Mouse (Mus musculus) lung, embryonic 16.5 days (tissue): ENCODE measurements around the gene Ptcra. TPM values are rescaled to one million over a fixed set of nuclear protein-coding genes. Genes with fewer than 3 reads are reported as not detected.
A peak's percentile ranks its signal among the peaks of the same experiment; 100 is the strongest.
"Not testable (repeated sequence)": the region's sequence is repeated elsewhere in the genome, so short reads cannot be mapped to it uniquely, and the experiment has no call there.

Experiments
- ATAC-seq: fragments of 200-750 bp; cut with Nextera tagmentation; 2 replicates; pipeline ENCODE4 v1.8.0; 2017; ENCODE audit warnings: low read depth, mild to moderate bottlenecking, moderate library complexity
- H3K27ac ChIP-seq: fragments of 300-500 bp; sonication (generic); 2 replicates; pipeline ENCODE4 v1.5.1; 2014; ENCODE audit warnings: mild to moderate bottlenecking, control low read depth, low read length
- H3K27me3 ChIP-seq: fragments of 300-500 bp; sonication (generic); 2 replicates; pipeline ENCODE4 v1.6.1; 2014; ENCODE audit warnings: low read depth, low read length, mixed read lengths; ENCODE audit not compliant: control insufficient read depth, insufficient read depth
- H3K36me3 ChIP-seq: fragments of 300-500 bp; sonication (generic); 2 replicates; pipeline ENCODE4 v1.6.1; 2014; ENCODE audit warnings: low read length; ENCODE audit not compliant: control insufficient read depth, insufficient read depth
- H3K4me1 ChIP-seq: fragments of 300-500 bp; sonication (generic); replicated peaks from 2 replicates; pipeline ENCODE4 v1.6.1; 2014; ENCODE audit warnings: low read length, mixed read lengths; ENCODE audit not compliant: control insufficient read depth, insufficient read depth
- H3K4me2 ChIP-seq: fragments of 300-500 bp; sonication (generic); 2 replicates; pipeline ENCODE4 v1.6.1; 2014; ENCODE audit warnings: low read depth, low read length, control low read depth
- H3K4me3 ChIP-seq: fragments of 300-500 bp; sonication (generic); 2 replicates; pipeline ENCODE4 v1.5.1; 2014; ENCODE audit warnings: mild to moderate bottlenecking, low read length, control low read depth
- H3K9ac ChIP-seq: fragments of 300-500 bp; sonication (generic); 2 replicates; pipeline ENCODE4 v1.6.1; 2014; ENCODE audit warnings: low read length, control low read depth
- H3K9me3 ChIP-seq: fragments of 300-500 bp; sonication (generic); 2 replicates; pipeline ENCODE4 v1.6.1; 2016; ENCODE audit warnings: low read length; ENCODE audit not compliant: control insufficient read depth
- WGBS: fragments of 180-500 bp; shearing (Covaris S2); extraction: QIAGEN DNeasy Blood & Tissue Kit; methylation state at CpG from one replicate; pipeline ENCODE4 v1.1.7; 2014; 5-methylcytosine and 5-hydroxymethylcytosine counted together
- polyA plus RNA-seq: library from polyadenylated mRNA; unstranded; fragments of >200 nt; fragmentation: Nextera tagmentation; extraction: Ambion mirVana; gene quantifications from 2 replicates; pipeline ENCODE4 v1.2.1, GENCODE M21; 2015

Ptcra gene
- polyA plus RNA-seq, 1 experiment from 2014 or later, result 2.8 TPM

GRCm38 (mm10) chr17:46792963-46793362, 29.5 kb upstream of the Ptcra start:
- ATAC-seq, result no peak
- Histone ChIP-seq H3K36me3 (no peaks in the 10 kb centered on the region), H3K4me3 (no peak overlapping the region), H3K27ac (no peak overlapping the region), H3K9me3 (no peaks in the 10 kb centered on the region), H3K4me1 (no peaks in the 10 kb centered on the region), H3K9ac (no peak overlapping the region), H3K27me3 (no peaks in the 10 kb centered on the region), H3K4me2 (no peak overlapping the region)
- WGBS, result 78% methylated on average over 2 of the region's 2 CpGs

- ATAC-seq, H3K9me3 ChIP-seq, H3K27ac ChIP-seq, H3K4me3 ChIP-seq, H3K9ac ChIP-seq, H3K4me1 ChIP-seq, H3K27me3 ChIP-seq, H3K4me2 ChIP-seq, H3K36me3 ChIP-seq: not testable (repeated sequence)
- WGBS, result 64% methylated on average over 2 of the region's 2 CpGs
Measured at GRCm38 (mm10) chr17:46787974-46788373, 24.5 kb upstream of the Ptcra start.

GRCm38 (mm10) chr17:46786952-46787351, 23.4 kb upstream of the Ptcra start:
- Histone ChIP-seq H3K4me1 (no peaks in the 10 kb centered on the region), H3K9ac (no peak overlapping the region), H3K27ac (no peak overlapping the region), H3K36me3 (no peaks in the 10 kb centered on the region), H3K4me3 (no peak overlapping the region), H3K27me3 (no peaks in the 10 kb centered on the region), H3K4me2 (no peak overlapping the region), H3K9me3 (no peaks in the 10 kb centered on the region)
- WGBS, result 84% methylated on average over 5 of the region's 5 CpGs
- no peak for ATAC-seq

- Histone ChIP-seq H3K9ac (peak overlapping the region; percentile 81), H3K4me2 (peak overlapping the region; percentile 74), H3K4me1 (peaks cover 6% of the 10 kb centered on the region), H3K27me3 (no peaks in the 10 kb centered on the region), H3K9me3 (no peaks in the 10 kb centered on the region), H3K36me3 (peaks cover 24% of the 10 kb centered on the region), H3K27ac (peak overlapping the region; percentile 89), H3K4me3 (peak overlapping the region; percentile 77)
- WGBS, result 84% methylated on average over 2 of the region's 2 CpGs
- no peak for ATAC-seq
Measured at GRCm38 (mm10) chr17:46783222-46783565, 19.7 kb upstream of the Ptcra start.

GRCm38 (mm10) chr17:46782341-46783221, 19.1 kb upstream of the Ptcra start, which contains the start of gene Rpl7l1:
Gene Rpl7l1 (minus strand): TSS chr17:46782672.
- ATAC-seq, result peak; percentile 97
- WGBS, result under 1% methylated on average over 44 of the region's 44 CpGs
- no peaks in the 10 kb centered on the region for H3K27me3 ChIP-seq

GRCm38 (mm10) chr17:46781876-46782275, 18.4 kb upstream of the Ptcra start:
- H3K4me1 ChIP-seq, result peaks cover 6% of the 10 kb centered on the region
- WGBS, result 2% methylated on average over 11 of the region's 11 CpGs
- H3K27me3 ChIP-seq, result no peaks in the 10 kb centered on the region
- peak overlapping the region; percentile 74 for H3K4me2 ChIP-seq
- H3K9ac ChIP-seq, result peak overlapping the region; percentile 82
- peak overlapping the region; percentile 77 for H3K4me3 ChIP-seq
- H3K9me3 ChIP-seq, result no peaks in the 10 kb centered on the region
- peak overlapping the region; percentile 88 for H3K27ac ChIP-seq
- H3K36me3 ChIP-seq, result peaks cover 37% of the 10 kb centered on the region
- peak; percentile 4; the same call in 1 of the 2 replicates for ATAC-seq

More at GRCm38 (mm10) chr17:46782341-46783221, 19.1 kb upstream of the Ptcra start, which contains the start of gene Rpl7l1:
- H3K4me3 ChIP-seq, result peak within 1 kb of the TSS; percentile 77
- H3K27ac ChIP-seq, result peak within 1 kb of the TSS; percentile 89
- peaks cover 6% of the 10 kb centered on the region for H3K4me1 ChIP-seq
- peaks cover 30% of the 10 kb centered on the region for H3K36me3 ChIP-seq
- H3K9me3 ChIP-seq, result no peaks in the 10 kb centered on the region
- H3K4me2 ChIP-seq, result peak within 1 kb of the TSS; percentile 74
- peak within 1 kb of the TSS; percentile 82 for H3K9ac ChIP-seq

GRCm38 (mm10) chr17:46776087-46776486, 12.6 kb upstream of the Ptcra start:
- no peak for ATAC-seq
- no peak overlapping the region for H3K4me3 ChIP-seq
- H3K9ac ChIP-seq, result no peak overlapping the region
- H3K9me3 ChIP-seq, result no peaks in the 10 kb centered on the region
- peaks cover 22% of the 10 kb centered on the region for H3K4me1 ChIP-seq
- H3K4me2 ChIP-seq, result no peak overlapping the region
- WGBS, result 39% methylated on average over 3 of the region's 3 CpGs
- H3K27me3 ChIP-seq, result no peaks in the 10 kb centered on the region
- peaks cover 57% of the 10 kb centered on the region for H3K36me3 ChIP-seq
- peak overlapping the region; percentile 69 for H3K27ac ChIP-seq

- Histone ChIP-seq H3K27ac (no peak overlapping the region), H3K9me3 (no peaks in the 10 kb centered on the region), H3K4me2 (no peak overlapping the region), H3K4me3 (no peak overlapping the region), H3K4me1 (peaks cover 21% of the 10 kb centered on the region), H3K9ac (no peak overlapping the region), H3K36me3 (peaks cover 50% of the 10 kb centered on the region), H3K27me3 (no peaks in the 10 kb centered on the region)
- no peak for ATAC-seq
- 85% methylated on average over 9 of the region's 9 CpGs for WGBS
Measured at GRCm38 (mm10) chr17:46775070-46775469, 11.6 kb upstream of the Ptcra start.

- peak overlapping the region; percentile 71 for H3K4me2 ChIP-seq
- peaks cover 21% of the 10 kb centered on the region for H3K4me1 ChIP-seq
- 47% methylated on average over 2 of the region's 2 CpGs for WGBS
- H3K27me3 ChIP-seq, result no peaks in the 10 kb centered on the region
- no peak overlapping the region for H3K9ac ChIP-seq
- ATAC-seq, result no peak
- H3K27ac ChIP-seq, result no peak overlapping the region
- peaks cover 41% of the 10 kb centered on the region for H3K36me3 ChIP-seq
- no peaks in the 10 kb centered on the region for H3K9me3 ChIP-seq
- 0 out of 2 replicates have a peak overlapping the region, but pooled peaks have one; percentile 6 for H3K4me3 ChIP-seq
Measured at GRCm38 (mm10) chr17:46774131-46774472, 10.6 kb upstream of the Ptcra start.
